Mouse (Mus musculus): ENCODE measurements at regions not wholly inside any gene's neighbourhood (a gene's known extent, or its start where the extent isn't known, plus 50 kb on each side); places are given as distances from the start of the nearest gene placed in this dataset.

DNA sequence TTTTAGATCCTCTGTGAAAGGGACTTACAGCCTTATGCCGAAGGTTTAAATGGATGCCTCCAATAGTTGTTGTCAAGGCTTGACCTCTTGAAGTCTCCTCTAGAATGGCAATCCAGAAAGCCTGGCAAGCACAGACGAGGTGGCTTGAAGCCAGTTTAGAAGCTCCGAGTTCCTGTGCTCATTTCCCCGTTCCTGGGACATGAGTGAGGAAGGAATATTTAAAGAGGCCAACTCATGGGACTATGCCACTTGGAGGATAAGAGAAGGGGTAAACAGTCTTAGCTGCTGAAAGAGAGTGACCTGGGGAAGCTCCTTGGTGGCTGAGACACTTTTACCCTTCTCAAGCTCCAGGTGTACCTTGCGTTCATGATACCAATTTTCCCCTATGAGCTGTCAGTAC, 335.1 kb upstream of the Xrcc4 start:
- H3K4me2 ChIP-seq (replicated peaks), result no peak overlapping the region
- WGBS, result 90% methylated on average over 5 of the region's 5 CpGs
- no peaks in the 10 kb centered on the region for H3K36me3 ChIP-seq
- no peaks in the 10 kb centered on the region for H3K9me3 ChIP-seq
- no peak overlapping the region for H3K27ac ChIP-seq (replicated peaks)
- H3K9ac ChIP-seq (replicated peaks), result no peak overlapping the region
- no peaks in the 10 kb centered on the region for H3K27me3 ChIP-seq
- no peak overlapping the region for H3K4me3 ChIP-seq
- ATAC-seq (replicated peaks), result no peak
- H3K4me1 ChIP-seq, result no peaks in the 10 kb centered on the region

GRCm38 (mm10) chr13:90420966-90421365, 331.6 kb upstream of the Xrcc4 start:
- ATAC-seq (replicated peaks), result no peak
- Histone ChIP-seq H3K36me3 (no peaks in the 10 kb centered on the region), H3K9me3 (no peaks in the 10 kb centered on the region), H3K27ac (replicated peaks) (no peak overlapping the region), H3K4me3 (no peak overlapping the region), H3K4me2 (replicated peaks) (no peak overlapping the region), H3K27me3 (no peaks in the 10 kb centered on the region), H3K4me1 (no peaks in the 10 kb centered on the region), H3K9ac (replicated peaks) (no peak overlapping the region)
- 39% methylated on average over 4 of the region's 4 CpGs for WGBS

DNA sequence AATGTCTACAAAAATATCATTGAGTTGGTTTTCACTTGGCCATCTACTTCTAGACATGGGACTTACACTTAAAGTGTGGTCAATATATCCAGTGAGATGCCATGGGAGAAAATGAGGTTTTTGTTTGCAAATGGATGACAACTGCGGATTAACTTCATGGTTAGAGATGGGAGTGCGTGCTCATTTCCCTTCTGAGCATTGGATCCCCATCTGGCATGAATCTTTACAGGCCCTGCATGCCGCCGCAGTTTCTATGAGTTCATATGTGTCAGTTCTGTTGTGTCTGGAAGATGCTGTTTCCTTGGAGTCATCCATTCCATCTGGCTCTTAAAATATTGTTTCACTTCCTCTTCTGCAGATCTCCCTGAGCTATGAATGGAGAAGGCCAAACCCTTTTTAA, 315.0 kb upstream of the Xrcc4 start:
- Histone ChIP-seq H3K9me3 (no peaks in the 10 kb centered on the region), H3K27me3 (no peaks in the 10 kb centered on the region), H3K36me3 (no peaks in the 10 kb centered on the region), H3K4me1 (no peaks in the 10 kb centered on the region), H3K4me3 (no peak overlapping the region), H3K4me2 (replicated peaks) (no peak overlapping the region), H3K27ac (replicated peaks) (no peak overlapping the region), H3K9ac (replicated peaks) (no peak overlapping the region)
- no peak for ATAC-seq (replicated peaks)
- 81% methylated on average over 4 of the region's 4 CpGs for WGBS

DNA sequence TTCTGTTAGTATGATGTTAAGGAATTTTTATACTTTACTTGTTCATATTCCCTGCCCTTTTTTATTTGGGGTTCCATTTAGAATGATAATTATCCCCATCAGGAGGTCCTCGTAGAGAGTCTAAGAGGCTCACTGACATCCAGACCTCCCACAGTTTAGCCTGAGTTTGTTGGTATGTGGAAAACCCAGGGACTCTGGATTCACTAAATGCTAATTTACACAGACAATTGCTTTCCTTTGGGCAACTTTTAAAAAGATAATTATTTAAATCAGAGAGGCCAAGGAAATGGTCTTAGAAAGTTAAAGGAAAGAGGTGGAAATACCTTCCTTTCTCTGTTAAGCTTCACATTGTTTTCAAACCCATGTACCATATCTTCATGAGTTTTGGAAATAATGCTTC, 312.7 kb upstream of the Xrcc4 start:
- Histone ChIP-seq H3K9me3 (no peaks in the 10 kb centered on the region), H3K9ac (replicated peaks) (no peak overlapping the region), H3K27me3 (no peaks in the 10 kb centered on the region), H3K4me3 (no peak overlapping the region), H3K4me2 (replicated peaks) (no peak overlapping the region), H3K27ac (replicated peaks) (no peak overlapping the region), H3K36me3 (no peaks in the 10 kb centered on the region), H3K4me1 (no peaks in the 10 kb centered on the region)
- 4% methylated on average over 1 of the region's 1 CpGs for WGBS
- ATAC-seq (replicated peaks), result no peak

GRCm38 (mm10) chr13:90401496-90401895, 312.1 kb upstream of the Xrcc4 start:
- Histone ChIP-seq H3K4me1 (no peaks in the 10 kb centered on the region), H3K9me3 (no peaks in the 10 kb centered on the region), H3K9ac (replicated peaks) (no peak overlapping the region), H3K4me2 (replicated peaks) (no peak overlapping the region), H3K36me3 (no peaks in the 10 kb centered on the region), H3K27me3 (no peaks in the 10 kb centered on the region), H3K27ac (replicated peaks) (no peak overlapping the region), H3K4me3 (no peak overlapping the region)
- WGBS, result 7% methylated on average over 1 of the region's 1 CpGs
- ATAC-seq (replicated peaks), result no peak

- Histone ChIP-seq H3K9me3 (no peaks in the 10 kb centered on the region), H3K27ac (replicated peaks) (peak overlapping the region; percentile 49), H3K4me1 (peaks cover 15% of the 10 kb centered on the region), H3K36me3 (no peaks in the 10 kb centered on the region), H3K4me2 (replicated peaks) (no peak overlapping the region), H3K9ac (replicated peaks) (no peak overlapping the region), H3K27me3 (no peaks in the 10 kb centered on the region), H3K4me3 (no peak overlapping the region)
- 60% methylated on average over 8 of the region's 8 CpGs for WGBS
- peak; percentile 66 for ATAC-seq (replicated peaks)
These were observed 306.0 kb upstream of the Xrcc4 start for GRCm38 (mm10) chr13:90395274-90396023.

DNA sequence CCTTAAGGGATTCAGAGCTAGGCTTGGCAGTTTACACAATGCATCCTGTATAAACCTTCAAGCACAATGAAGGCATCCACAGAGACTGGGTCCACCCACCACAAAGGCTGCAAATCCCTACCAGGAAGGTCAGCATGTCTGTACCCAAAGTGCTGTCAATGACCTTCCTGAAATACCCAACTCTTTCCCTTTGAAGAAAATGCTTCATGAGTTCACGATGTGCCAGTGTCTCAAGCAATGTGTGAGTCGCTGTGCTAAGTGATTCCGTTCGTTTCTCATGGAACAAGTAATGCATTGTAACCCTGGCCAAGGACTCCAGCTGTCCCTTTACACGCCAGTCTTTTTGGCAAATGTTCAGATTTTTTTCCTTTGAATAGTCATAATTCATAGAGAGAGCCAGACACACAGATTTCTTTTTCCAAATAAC, 305.4 kb upstream of the Xrcc4 start:
- H3K9me3 ChIP-seq, result no peaks in the 10 kb centered on the region
- no peaks in the 10 kb centered on the region for H3K36me3 ChIP-seq
- 17% methylated on average over 5 of the region's 5 CpGs for WGBS
- no peak overlapping the region for H3K4me3 ChIP-seq
- H3K4me1 ChIP-seq, result peaks cover 15% of the 10 kb centered on the region
- ATAC-seq (replicated peaks), result peak; percentile 87
- H3K27me3 ChIP-seq, result no peaks in the 10 kb centered on the region
- no peak overlapping the region for H3K9ac ChIP-seq (replicated peaks)
- peak overlapping the region; percentile 37 for H3K27ac ChIP-seq (replicated peaks)
- no peak overlapping the region for H3K4me2 ChIP-seq (replicated peaks)

- no peak for ATAC-seq (replicated peaks)
- H3K9ac ChIP-seq (replicated peaks), result no peak overlapping the region
- no peak overlapping the region for H3K4me3 ChIP-seq
- H3K36me3 ChIP-seq, result no peaks in the 10 kb centered on the region
- H3K27me3 ChIP-seq, result no peaks in the 10 kb centered on the region
- peaks cover 15% of the 10 kb centered on the region for H3K4me1 ChIP-seq
- H3K9me3 ChIP-seq, result no peaks in the 10 kb centered on the region
- H3K27ac ChIP-seq (replicated peaks), result no peak overlapping the region
- no peak overlapping the region for H3K4me2 ChIP-seq (replicated peaks)
These were observed 303.0 kb upstream of the Xrcc4 start for GRCm38 (mm10) chr13:90392415-90392814.

GRCm38 (mm10) chr13:90376619-90377018, 287.2 kb upstream of the Xrcc4 start:
- Histone ChIP-seq H3K4me1 (no peaks in the 10 kb centered on the region), H3K9me3 (no peaks in the 10 kb centered on the region), H3K36me3 (no peaks in the 10 kb centered on the region), H3K4me3 (no peak overlapping the region), H3K27me3 (no peaks in the 10 kb centered on the region), H3K4me2 (replicated peaks) (no peak overlapping the region), H3K9ac (replicated peaks) (no peak overlapping the region), H3K27ac (replicated peaks) (no peak overlapping the region)
- 57% methylated on average over 3 of the region's 3 CpGs for WGBS
- ATAC-seq (replicated peaks), result no peak

- no peaks in the 10 kb centered on the region for H3K27me3 ChIP-seq
- ATAC-seq (replicated peaks), result no peak
- H3K4me3 ChIP-seq, result no peak overlapping the region
- H3K36me3 ChIP-seq, result no peaks in the 10 kb centered on the region
- H3K27ac ChIP-seq (replicated peaks), result no peak overlapping the region
- no peak overlapping the region for H3K4me2 ChIP-seq (replicated peaks)
- WGBS, result 59% methylated on average over 6 of the region's 6 CpGs
- no peaks in the 10 kb centered on the region for H3K9me3 ChIP-seq
- H3K4me1 ChIP-seq, result no peaks in the 10 kb centered on the region
- H3K9ac ChIP-seq (replicated peaks), result no peak overlapping the region
These were observed 286.8 kb upstream of the Xrcc4 start for GRCm38 (mm10) chr13:90376207-90376606.

DNA sequence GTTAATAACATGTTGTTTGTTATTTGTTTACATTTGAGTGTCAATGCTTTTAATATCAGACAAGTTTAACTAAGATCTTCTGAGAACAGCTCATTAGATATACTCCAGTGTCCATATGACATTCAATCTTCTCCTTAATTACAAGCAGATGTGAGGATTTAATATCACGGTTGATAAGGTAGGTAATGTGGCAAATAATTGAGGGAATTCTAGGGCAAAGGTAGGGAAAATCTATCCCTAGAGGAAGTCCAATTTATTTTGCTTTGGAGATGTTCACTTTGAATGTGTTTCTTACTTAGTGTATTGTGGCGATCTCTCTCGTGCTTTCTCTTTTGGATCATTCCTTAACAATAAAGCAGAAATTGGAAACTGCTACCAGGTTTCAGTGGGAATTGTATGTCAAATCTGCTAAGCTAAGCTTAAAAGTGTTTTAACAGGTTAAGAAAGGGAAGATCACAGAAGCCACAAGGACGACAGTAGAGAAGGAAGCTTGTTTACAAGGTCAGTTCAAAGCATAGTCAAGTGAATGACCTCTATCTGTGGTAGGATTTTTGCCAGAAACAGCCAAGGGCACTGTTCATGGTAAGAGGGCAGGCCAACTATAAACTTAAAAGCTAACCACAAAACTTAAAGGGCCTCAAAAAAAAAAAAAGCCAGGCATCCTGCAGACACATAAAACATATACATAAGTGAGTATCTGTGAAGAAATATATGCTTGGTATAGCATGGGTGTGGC, 282.2 kb upstream of the Xrcc4 start:
- H3K27ac ChIP-seq (replicated peaks), result no peak overlapping the region
- ATAC-seq (replicated peaks), result no peak
- 82% methylated on average over 4 of the region's 4 CpGs for WGBS

GRCm38 (mm10) chr13:90370746-90371414, 281.5 kb upstream of the Xrcc4 start:
- no peaks in the 10 kb centered on the region for H3K4me1 ChIP-seq
- H3K36me3 ChIP-seq, result no peaks in the 10 kb centered on the region
- no peak overlapping the region for H3K9ac ChIP-seq (replicated peaks)
- H3K4me3 ChIP-seq, result no peak overlapping the region
- ATAC-seq (replicated peaks), result no peak
- H3K27ac ChIP-seq (replicated peaks), result no peak overlapping the region
- H3K9me3 ChIP-seq, result no peaks in the 10 kb centered on the region
- H3K4me2 ChIP-seq (replicated peaks), result no peak overlapping the region
- H3K27me3 ChIP-seq, result no peaks in the 10 kb centered on the region
- whole genome bisulfite sequencing, result 79% methylated on average over 3 of the region's 3 CpGs

More for the DNA sequence above, 282.2 kb upstream of the Xrcc4 start:
- H3K4me2 ChIP-seq (replicated peaks), result no peak overlapping the region
- no peak overlapping the region for H3K4me3 ChIP-seq
- H3K27me3 ChIP-seq, result no peaks in the 10 kb centered on the region
- no peaks in the 10 kb centered on the region for H3K9me3 ChIP-seq
- no peaks in the 10 kb centered on the region for H3K4me1 ChIP-seq
- no peaks in the 10 kb centered on the region for H3K36me3 ChIP-seq
- H3K9ac ChIP-seq (replicated peaks), result no peak overlapping the region
